Mouse (Mus musculus) activated CD4-positive, CD25-positive, alpha-beta regulatory T cell, adult 4 months (primary cell): Measurements from ENCODE around the gene Inmt. TPM values are rescaled to one million over a fixed set of nuclear protein-coding genes. Genes with fewer than 3 reads are reported as not detected.

ENCODE experiments used
- ATAC-seq: one replicate; pipeline ENCODE4 v1.8.0; 2017
- polyA plus RNA-seq, 2 experiments: library from polyadenylated mRNA; unstranded; fragments of 100-300 nt; shearing (Covaris generic); gene quantifications; one replicate each; pipeline ENCODE4 v1.2.1; 2017

The Inmt gene
- polyA plus RNA-seq, 2 experiments from 2014 or later, result not detected

DNA sequence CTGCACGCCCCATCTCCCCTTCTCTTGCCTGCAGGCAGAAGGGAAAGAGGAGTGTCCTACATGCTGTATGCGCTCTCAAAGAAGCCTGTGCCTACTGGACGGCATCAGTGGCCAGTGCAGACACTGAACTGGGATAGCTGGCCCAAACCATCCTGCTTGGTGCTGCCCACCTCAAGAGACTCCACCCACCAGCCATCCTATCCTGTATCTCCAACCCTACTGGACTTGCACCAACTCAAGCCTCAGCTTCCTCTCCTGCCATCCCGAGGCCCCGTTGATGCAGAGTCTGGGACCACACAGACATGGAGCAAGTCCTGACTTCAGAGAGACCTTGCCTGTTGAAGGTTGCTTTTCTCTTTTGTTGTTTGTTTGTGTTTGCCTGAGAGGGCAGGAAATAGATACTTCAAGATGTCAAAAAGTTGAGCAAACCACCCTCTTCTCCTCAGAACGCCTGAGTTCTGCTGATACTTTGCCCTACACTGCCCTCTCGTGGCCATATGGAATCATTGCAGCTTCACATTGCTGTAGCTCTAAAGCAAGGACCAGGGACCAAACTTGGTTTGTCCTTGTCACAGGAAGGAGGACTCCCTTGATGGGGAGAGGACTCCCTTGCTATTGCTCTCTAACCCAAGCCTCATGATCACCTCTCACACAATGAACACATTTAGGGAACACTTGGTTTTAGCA, 7.9 kb downstream of the Inmt start:
- peak; percentile 78 for ATAC-seq

GRCm38 (mm10) chr6:55163046-55163584, 11.7 kb downstream of the Inmt start:
- ATAC-seq, result no peak

GRCm38 (mm10) chr6:55161311-55161761, 13.5 kb downstream of the Inmt start:
- no peak for ATAC-seq

DNA sequence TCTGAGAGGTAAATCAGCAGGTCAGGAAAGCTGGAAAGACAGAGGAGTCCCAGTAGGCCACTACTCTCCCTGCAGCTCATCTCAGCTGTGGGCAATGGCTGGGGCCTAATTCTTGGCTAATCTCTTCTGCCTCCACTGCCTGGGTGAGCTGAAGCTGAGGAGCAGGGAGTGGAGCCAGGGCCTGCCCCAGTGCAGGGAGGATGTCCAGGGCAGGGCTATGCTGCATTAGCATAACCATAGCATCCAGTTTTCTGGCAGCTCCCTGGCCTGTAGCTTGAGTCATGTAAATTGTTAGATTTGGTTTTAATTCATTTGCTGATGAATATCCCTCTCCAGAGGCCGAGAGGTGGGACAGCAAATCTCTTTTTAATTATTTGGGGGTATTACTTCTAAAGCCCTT, 15.6 kb downstream of the Inmt start:
- no peak for ATAC-seq

- no peak for ATAC-seq
Observed at GRCm38 (mm10) chr6:55152226-55152625, 22.6 kb downstream of the Inmt start.

DNA sequence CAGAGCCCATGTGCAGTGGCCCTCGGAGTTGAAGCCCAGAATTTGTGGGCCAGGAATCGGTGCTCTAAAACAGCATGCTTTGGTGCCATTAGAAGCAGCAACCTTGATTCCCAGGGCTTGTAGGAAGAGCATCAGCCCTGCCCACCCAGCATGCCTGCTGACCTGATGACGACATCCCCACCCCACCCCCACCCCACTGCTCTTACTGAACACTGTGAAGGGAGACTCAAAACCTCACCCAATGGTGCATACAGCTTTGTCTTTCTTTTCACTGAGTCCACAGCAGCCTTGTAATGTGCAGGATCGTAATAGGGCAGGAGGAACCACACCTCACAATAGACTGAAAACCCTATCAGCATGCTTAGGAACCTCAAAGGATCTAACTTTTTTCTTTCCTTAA, 28.7 kb downstream of the Inmt start:
- ATAC-seq, result no peak

- ATAC-seq, result no peak
Observed at GRCm38 (mm10) chr6:55145285-55145684, 29.6 kb downstream of the Inmt start.

DNA sequence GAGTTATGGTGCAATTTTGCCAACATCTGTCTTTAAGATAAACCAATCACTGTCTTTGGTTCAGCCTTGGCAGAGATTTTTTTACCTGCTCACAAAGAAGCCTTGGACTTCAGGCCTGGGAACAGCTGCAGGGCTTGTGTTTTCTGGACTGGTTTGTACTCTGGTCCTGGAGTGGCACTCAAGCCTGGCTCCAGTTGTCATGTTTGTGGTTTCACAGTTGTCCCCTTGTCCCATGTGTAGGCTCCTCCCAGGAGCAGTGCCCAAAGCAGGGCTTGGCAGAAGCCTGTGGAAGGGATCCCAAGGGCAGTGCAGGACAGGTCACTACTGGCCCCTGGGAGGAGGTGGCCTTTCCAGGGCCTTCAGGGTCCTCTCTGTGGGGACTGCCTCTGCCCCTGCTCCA, 36.5 kb downstream of the Inmt start:
- ATAC-seq, result no peak

DNA sequence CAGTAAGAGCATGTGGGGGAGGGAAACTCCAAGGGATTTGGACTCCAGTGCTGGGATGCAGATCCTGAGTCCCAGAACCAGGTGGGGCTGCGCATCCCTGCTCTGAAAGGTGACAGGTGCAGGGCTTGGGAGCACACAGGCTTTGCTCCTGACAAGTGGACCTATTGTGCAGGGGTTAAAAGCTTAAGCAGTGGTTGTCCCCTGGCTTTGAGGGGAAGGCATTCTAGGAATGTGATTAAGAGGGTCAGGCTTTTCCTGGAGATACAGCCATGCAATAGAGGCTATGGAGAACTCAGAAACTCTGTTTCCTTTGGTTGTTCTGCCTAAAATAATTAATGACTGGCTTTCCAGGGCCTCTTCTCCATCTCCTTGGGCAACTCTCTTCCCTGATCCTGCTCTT, 41.4 kb downstream of the Inmt start:
- no peak for ATAC-seq

DNA sequence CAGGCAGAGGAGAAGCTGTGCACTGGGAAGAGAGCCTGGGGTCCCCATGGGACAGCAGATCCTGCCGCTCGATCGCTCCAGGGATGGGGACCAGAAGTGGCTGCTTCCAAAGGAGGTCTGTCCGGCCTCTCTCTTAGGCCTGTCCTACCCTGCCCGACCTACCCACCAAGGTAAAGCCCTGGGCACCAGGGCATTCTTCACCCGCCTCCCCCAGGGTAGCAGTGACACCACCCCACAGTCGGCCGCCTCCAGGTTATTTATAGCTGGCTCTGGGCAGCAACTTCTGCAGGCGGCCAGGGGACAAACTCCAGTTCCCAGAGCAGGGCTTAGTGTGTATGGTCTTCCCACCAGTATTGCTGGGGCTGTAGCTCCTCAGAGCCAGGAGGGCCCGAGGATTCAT, 42.0 kb downstream of the Inmt start, which contains the start of gene Crhr2:
TSS of gene Crhr2 (minus strand) at position 223 of the 400 bp plus-strand sequence.
- no peak for ATAC-seq

GRCm38 (mm10) chr6:55131301-55131700, 43.5 kb downstream of the Inmt start:
- no peak for ATAC-seq

GRCm38 (mm10) chr6:55130631-55131030, 44.2 kb downstream of the Inmt start:
- no peak for ATAC-seq

DNA sequence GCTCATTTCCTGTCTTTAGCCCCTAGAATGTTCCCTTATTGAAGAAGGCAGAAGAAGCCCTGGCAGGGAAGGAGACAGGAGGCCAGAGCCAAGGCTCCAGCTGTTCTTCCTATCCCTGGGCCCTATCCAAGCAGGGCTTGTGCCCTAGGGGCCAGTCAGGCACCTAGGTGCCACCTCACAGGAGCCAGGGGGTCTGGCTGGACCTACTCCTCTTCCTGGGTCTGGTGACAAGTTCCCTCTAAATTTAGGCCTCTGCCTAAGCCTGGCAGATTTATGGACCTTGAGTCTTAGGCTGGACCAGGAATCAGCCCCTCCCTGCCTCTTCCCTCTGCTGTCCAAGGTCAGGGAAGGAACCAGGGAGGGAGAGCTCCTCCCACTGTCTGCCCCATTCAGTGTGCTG, 46.5 kb downstream of the Inmt start:
- no peak for ATAC-seq

GRCm38 (mm10) chr6:55126576-55126975, 48.3 kb downstream of the Inmt start:
- no peak for ATAC-seq

GRCm38 (mm10) chr6:55123056-55123455, 51.8 kb downstream of the Inmt start:
- ATAC-seq, result no peak

Other genes starting within 250 kb of the Inmt start
- gene Nod1, start 202.4 kb downstream of the Inmt start, polyA plus RNA-seq, result 10 to 100 TPM in 1 of 2 experiments, 1 to 10 TPM in 1; 9.7 to 12.7 TPM
- 10 to 100 TPM; 26.9 to 33.6 TPM for gene Ggct, start 182.1 kb downstream of the Inmt start, polyA plus RNA-seq
- gene Gars, start 137.0 kb downstream of the Inmt start, polyA plus RNA-seq, result 10 to 100 TPM; 30.6 to 36.7 TPM
- not detected for gene Crhr2, start 42.0 kb downstream of the Inmt start, polyA plus RNA-seq
- gene Mindy4, start 28.3 kb upstream of the Inmt start, polyA plus RNA-seq, result under 1 TPM in 1 of 2 experiments, not detected in 1; 0.19 TPM
- under 1 TPM in 1 of 2 experiments, not detected in 1; 0.18 TPM for gene Aqp1, start 161.4 kb upstream of the Inmt start, polyA plus RNA-seq
- not detected for gene Ghrhr, start 201.3 kb upstream of the Inmt start, polyA plus RNA-seq